In the genomic region with DNA sequence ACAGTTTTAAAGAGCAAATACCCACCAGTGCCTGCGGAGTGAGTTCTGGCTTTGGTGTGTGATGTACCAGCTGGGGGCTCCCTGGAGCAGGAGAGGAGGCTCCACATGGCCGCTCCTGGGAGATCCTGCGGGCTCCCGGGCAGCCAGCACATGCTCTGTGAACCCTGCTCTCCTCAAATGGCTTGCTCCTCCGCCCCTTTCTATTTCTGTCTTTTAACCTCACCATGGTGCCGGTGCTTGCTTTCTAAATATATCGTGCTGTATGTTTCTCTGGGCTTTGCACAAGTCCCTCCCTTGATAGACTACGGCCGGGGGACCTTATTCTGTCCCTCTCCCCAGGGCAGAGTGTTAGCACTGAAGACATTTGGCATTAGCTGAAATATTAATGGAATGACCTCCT, we compare ENCODE assay signal across 9 mouse cellular contexts. TPM values are rescaled to one million over a fixed set of nuclear protein-coding genes. Genes with fewer than 3 reads are reported as not detected.
DNase-seq lines count a peak whose midpoint lies in the region; ATAC-seq and TF ChIP-seq lines count a peak whose summit lies in the region.
"Had no signal": no experiment of that assay in that cellular context is flagged by ENCODE, and none has a peak within 500 bp of the region (broad histone marks: within the 10 kb centered on the region; RNA-seq: fewer than 3 reads in every experiment).

No protein-coding gene starts in this region.

- H3K4me2 ChIP-seq in hindbrain, postnatal 0 days (ENCODE audit: low read depth, low read length): no peak overlapping the region
- no peak overlapping the region for H3K4me2 ChIP-seq in hindbrain, embryonic 13.5 days
- peak overlapping the region; percentile 28 for H3K4me2 ChIP-seq in heart, embryonic 11.5 days
- H3K4me2 ChIP-seq in hindbrain, embryonic 16.5 days (ENCODE audit: low read length): no peak overlapping the region

- H3K27me3 ChIP-seq in hindbrain, postnatal 0 days (ENCODE audit: insufficient read depth, low read length): no peaks in the 10 kb centered on the region
- H3K27me3 ChIP-seq in hindbrain, embryonic 13.5 days: no peaks in the 10 kb centered on the region
- no peaks in the 10 kb centered on the region for H3K27me3 ChIP-seq in heart, embryonic 11.5 days (ENCODE audit: control insufficient read depth, insufficient read depth, low read length)
- no peaks in the 10 kb centered on the region for H3K27me3 ChIP-seq in hindbrain, embryonic 16.5 days (replicated peaks; ENCODE audit: control insufficient read depth, insufficient read depth, low read length)

- no peak for ATAC-seq in hindbrain, postnatal 0 days
- ATAC-seq in hindbrain, embryonic 13.5 days (ENCODE audit: low FRiP score): no peak
- peak; percentile 43 for ATAC-seq in heart, embryonic 11.5 days (replicated peaks; ENCODE audit: insufficient number of reproducible peaks, low FRiP score, low TSS enrichment)
- no peak for ATAC-seq in monocyte, adult 5-6 weeks (replicated peaks; ENCODE audit: insufficient number of reproducible peaks, low FRiP score, low TSS enrichment, poor library complexity, severe bottlenecking)
- no peak for ATAC-seq in hindbrain, embryonic 16.5 days

- no peaks in the 10 kb centered on the region for H3K9me3 ChIP-seq in hindbrain, postnatal 0 days (ENCODE audit: low read length)
- H3K9me3 ChIP-seq in hindbrain, embryonic 13.5 days: no peaks in the 10 kb centered on the region
- H3K9me3 ChIP-seq in heart, embryonic 11.5 days (replicated peaks; ENCODE audit: control insufficient read depth, low read length): peaks cover 2% of the 10 kb centered on the region; the same call in 1 of the 2 replicates
- no peaks in the 10 kb centered on the region for H3K9me3 ChIP-seq in hindbrain, embryonic 16.5 days (ENCODE audit: control insufficient read depth, low read length)

- no peak overlapping the region for H3K4me3 ChIP-seq in hindbrain, postnatal 0 days (ENCODE audit: low read length)
- no peak overlapping the region for H3K4me3 ChIP-seq in hindbrain, embryonic 13.5 days
- no peak overlapping the region for H3K4me3 ChIP-seq in heart, embryonic 11.5 days (ENCODE audit: low read depth, low read length)
- no peak overlapping the region for H3K4me3 ChIP-seq in hindbrain, embryonic 16.5 days (ENCODE audit: low read length)

- no peak overlapping the region for H3K9ac ChIP-seq in hindbrain, postnatal 0 days (replicated peaks; ENCODE audit: low read length)
- H3K9ac ChIP-seq in hindbrain, embryonic 13.5 days: no peak overlapping the region
- no peak overlapping the region; the same call in 1 of the 2 replicates for H3K9ac ChIP-seq in heart, embryonic 11.5 days (ENCODE audit: low read depth, low read length)
- H3K9ac ChIP-seq in hindbrain, embryonic 16.5 days (ENCODE audit: low read depth, low read length): no peak overlapping the region

- DNase-seq in hindbrain, postnatal 0 days (ENCODE audit: low spot score): no peak
- DNase-seq in brain, adult 2 months (ENCODE audit: low read depth, low spot score): peak; percentile 89
- DNase-seq in kidney, postnatal 36 days: peak; percentile 74 to 78
- DNase-seq in spleen, postnatal 14 days (ENCODE audit: low spot score in 2 of 2): no peak

- peak; percentile 18; the same call in 1 of the 2 replicates for TF ChIP-seq CTCF in hindbrain, postnatal 0 days (IDR thresholded peaks at IDR 0.05; ENCODE audit: low read depth)

- 36% methylated on average over 9 of the region's 9 CpGs for WGBS in hindbrain, postnatal 0 days
- WGBS in hindbrain, embryonic 13.5 days: 46% methylated on average over 9 of the region's 9 CpGs
- WGBS in heart, embryonic 11.5 days (ENCODE audit: insufficient replicate concordance): 20% methylated on average over 9 of the region's 9 CpGs
- WGBS in hindbrain, embryonic 16.5 days: 35% methylated on average over 9 of the region's 9 CpGs

- H3K4me1 ChIP-seq in hindbrain, postnatal 0 days (ENCODE audit: insufficient read depth, low read length): no peaks in the 10 kb centered on the region
- peaks cover 21% of the 10 kb centered on the region; the same call in 1 of the 2 replicates for H3K4me1 ChIP-seq in hindbrain, embryonic 13.5 days (replicated peaks)
- H3K4me1 ChIP-seq in heart, embryonic 11.5 days (ENCODE audit: control insufficient read depth, insufficient read depth, low read length): peaks cover 5% of the 10 kb centered on the region
- peaks cover 3% of the 10 kb centered on the region; the same call in 1 of the 2 replicates for H3K4me1 ChIP-seq in hindbrain, embryonic 16.5 days (ENCODE audit: control insufficient read depth, insufficient read depth, low read depth, low read length)

- no peak overlapping the region for H3K27ac ChIP-seq in hindbrain, postnatal 0 days
- H3K27ac ChIP-seq in hindbrain, embryonic 13.5 days: no peak overlapping the region
- H3K27ac ChIP-seq in heart, embryonic 11.5 days (ENCODE audit: low read depth, low read length): peak overlapping the region; percentile 92
- no peak overlapping the region for H3K27ac ChIP-seq in hindbrain, embryonic 16.5 days (ENCODE audit: low read depth, low read length)
- H3K27ac ChIP-seq: macrophage had no signal

- peaks cover 22% of the 10 kb centered on the region; the same call in 1 of the 2 replicates for H3K36me3 ChIP-seq in hindbrain, postnatal 0 days (ENCODE audit: insufficient read depth, low read length)
- peaks cover 87% of the 10 kb centered on the region for H3K36me3 ChIP-seq in hindbrain, embryonic 13.5 days
- no peaks in the 10 kb centered on the region; the same call in 1 of the 2 replicates for H3K36me3 ChIP-seq in heart, embryonic 11.5 days (ENCODE audit: control insufficient read depth, insufficient read depth, low read length)
- peaks cover 47% of the 10 kb centered on the region for H3K36me3 ChIP-seq in hindbrain, embryonic 16.5 days (ENCODE audit: control insufficient read depth, insufficient read depth, low read length)

RNA-seq across cellular contexts. Expression of gene Abtb1, which starts 15.5 kb away (rescaled TPM):
- total RNA-seq in hindbrain, postnatal 0 days (2014; rRNA removed): 62.6 and 78.9 TPM in 2 replicates
- polyA plus RNA-seq in hindbrain, postnatal 0 days (2015; fragmentation: Nextera tagmentation; extraction: Ambion mirVana): 31.5 and 34.8 TPM in 2 replicates
- 36.3 and 38.2 TPM in 2 replicates for polyA plus RNA-seq in hindbrain, embryonic 13.5 days (2015; fragmentation: Nextera tagmentation; extraction: Ambion mirVana)
- polyA plus RNA-seq in heart, embryonic 11.5 days (2014; fragmentation: Nextera tagmentation; extraction: Ambion mirVana): 16.0 and 18.2 TPM in 2 replicates
- 32.9 to 52.6 TPM (median 51.6 TPM) in 3 replicates for total RNA-seq in monocyte, adult 5-6 weeks (2017)
- polyA plus RNA-seq in hindbrain, embryonic 16.5 days (2015; fragmentation: Nextera tagmentation; extraction: Ambion mirVana): 37.7 and 39.4 TPM in 2 replicates

RNA-seq across cellular contexts. Expression of gene Podxl2, which starts 17.6 kb away (rescaled TPM):
- 1,247 and 1,290 TPM in 2 replicates for total RNA-seq in hindbrain, postnatal 0 days (2014; rRNA removed)
- 675 and 695 TPM in 2 replicates for polyA plus RNA-seq in hindbrain, postnatal 0 days (2015; fragmentation: Nextera tagmentation; extraction: Ambion mirVana)
- polyA plus RNA-seq in hindbrain, embryonic 13.5 days (2015; fragmentation: Nextera tagmentation; extraction: Ambion mirVana): 546 and 595 TPM in 2 replicates
- polyA plus RNA-seq in heart, embryonic 11.5 days (2014; fragmentation: Nextera tagmentation; extraction: Ambion mirVana): 26.4 and 27.2 TPM in 2 replicates
- total RNA-seq in monocyte, adult 5-6 weeks (2017): not detected in 3 replicates
- 553 and 621 TPM in 2 replicates for polyA plus RNA-seq in hindbrain, embryonic 16.5 days (2015; fragmentation: Nextera tagmentation; extraction: Ambion mirVana)

RNA-seq across cellular contexts. Expression of gene Mcm2, which starts 41.3 kb away (rescaled TPM):
- total RNA-seq in hindbrain, postnatal 0 days (2014; rRNA removed): 35.3 and 37.0 TPM in 2 replicates
- 21.7 and 23.3 TPM in 2 replicates for polyA plus RNA-seq in hindbrain, postnatal 0 days (2015; fragmentation: Nextera tagmentation; extraction: Ambion mirVana)
- 43.0 and 43.7 TPM in 2 replicates for polyA plus RNA-seq in hindbrain, embryonic 13.5 days (2015; fragmentation: Nextera tagmentation; extraction: Ambion mirVana)
- 119 and 138 TPM in 2 replicates for polyA plus RNA-seq in heart, embryonic 11.5 days (2014; fragmentation: Nextera tagmentation; extraction: Ambion mirVana)
- total RNA-seq in monocyte, adult 5-6 weeks (2017): 10.9 to 27.9 TPM (median 20.2 TPM) in 3 replicates
- polyA plus RNA-seq in hindbrain, embryonic 16.5 days (2015; fragmentation: Nextera tagmentation; extraction: Ambion mirVana): 27.3 and 35.0 TPM in 2 replicates

RNA-seq across cellular contexts. Expression of gene Tpra1, which starts 44.8 kb away (rescaled TPM):
- total RNA-seq in hindbrain, postnatal 0 days (2014; rRNA removed): 55.2 and 88.4 TPM in 2 replicates
- polyA plus RNA-seq in hindbrain, postnatal 0 days (2015; fragmentation: Nextera tagmentation; extraction: Ambion mirVana): 49.4 and 56.0 TPM in 2 replicates
- polyA plus RNA-seq in hindbrain, embryonic 13.5 days (2015; fragmentation: Nextera tagmentation; extraction: Ambion mirVana): 73.6 and 78.8 TPM in 2 replicates
- polyA plus RNA-seq in heart, embryonic 11.5 days (2014; fragmentation: Nextera tagmentation; extraction: Ambion mirVana): 40.1 and 41.8 TPM in 2 replicates
- 24.4 to 70.1 TPM (median 35.2 TPM) in 3 replicates for total RNA-seq in monocyte, adult 5-6 weeks (2017)
- polyA plus RNA-seq in hindbrain, embryonic 16.5 days (2015; fragmentation: Nextera tagmentation; extraction: Ambion mirVana): 92.3 and 94.7 TPM in 2 replicates

Comparison
In these comparisons a context has a peak if more than half of its experiments do, and no peak if none do; other contexts are left out.
1. DNase-seq: peak in brain, adult 2 months (single experiment) and kidney, postnatal 36 days (2 of 2); none in hindbrain, postnatal 0 days (single experiment) and spleen, postnatal 14 days (0 of 2).
2. RNA of gene Podxl2, which starts 17.6 kb away (polyA plus RNA-seq): 675 to 695 TPM in hindbrain, postnatal 0 days, 546 to 595 TPM in hindbrain, embryonic 13.5 days and 553 to 621 TPM in hindbrain, embryonic 16.5 days; 26.4 to 27.2 TPM in heart, embryonic 11.5 days; every median in the first group is over 10 times any median in the second.